Mouse (Mus musculus) megakaryocyte-erythroid progenitor cell, adult 5-6 weeks (primary cell): Measurements from ENCODE around the gene Oprd1. TPM values are rescaled to one million over a fixed set of nuclear protein-coding genes. Genes with fewer than 3 reads are reported as not detected.

Experiments used
- ATAC-seq: replicated peaks from 2 replicates; pipeline ENCODE4 v1.8.0; 2016; ENCODE audit warnings: mild to moderate bottlenecking, inconsistent platforms; ENCODE audit not compliant: severe bottlenecking, poor library complexity, low FRiP score, low TSS enrichment
- total RNA-seq, 2 experiments: library from RNA; stranded (forward) in 1 of 2; stranded (reverse) in 1 of 2; fragments of 200-1000, 215-1000 nt in 1 of 2; fragments of >200 nt in 1 of 2; fragmentation: Nextera tagmentation in 1 of 2; gene quantifications; 2 replicates each; pipeline ENCODE4 v1.2.3; 2014 to 2017

Gene Oprd1
- total RNA-seq, 2 experiments from 2014 or later = not detected

DNA sequence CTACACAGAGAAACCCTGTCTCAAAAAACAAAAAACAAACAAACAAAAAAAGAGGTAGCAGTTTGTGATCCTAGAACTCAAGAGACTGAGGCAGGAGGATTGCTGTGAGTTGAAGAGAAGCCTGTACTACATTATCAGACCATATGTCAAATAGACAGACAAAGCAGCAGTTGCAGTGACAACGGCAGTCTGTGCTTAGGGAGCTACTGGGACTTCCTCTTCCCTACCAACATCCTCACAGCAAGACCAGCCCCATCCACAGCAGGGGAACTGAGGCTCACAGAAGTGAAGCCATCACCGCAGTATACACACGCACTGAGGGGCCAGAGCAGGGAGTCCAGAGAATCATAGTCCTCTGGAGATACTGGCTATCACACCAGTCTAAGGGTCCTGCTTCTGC lies 78.7 kb downstream of the Oprd1 start:
- no peak for ATAC-seq

DNA sequence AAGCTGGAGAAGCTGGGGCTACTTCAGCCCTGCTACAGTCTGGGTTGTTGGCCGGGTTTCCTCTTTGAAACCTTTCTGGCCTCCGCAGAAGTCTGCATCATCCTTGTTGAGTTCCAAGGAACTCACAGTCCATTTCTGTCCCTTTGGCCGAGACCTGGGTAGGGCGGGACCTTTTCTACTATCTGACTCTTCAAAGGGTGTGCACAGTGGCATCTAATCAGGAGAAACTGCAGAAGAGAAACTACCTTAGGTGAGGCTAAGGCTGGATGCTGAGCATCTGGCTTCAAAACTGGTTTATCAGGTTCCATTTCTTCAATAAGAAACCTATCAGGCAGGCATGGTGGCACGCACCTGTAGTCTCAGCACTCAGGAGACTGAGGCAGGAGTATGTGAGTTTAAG lies 79.7 kb downstream of the Oprd1 start:
- ATAC-seq = no peak

DNA sequence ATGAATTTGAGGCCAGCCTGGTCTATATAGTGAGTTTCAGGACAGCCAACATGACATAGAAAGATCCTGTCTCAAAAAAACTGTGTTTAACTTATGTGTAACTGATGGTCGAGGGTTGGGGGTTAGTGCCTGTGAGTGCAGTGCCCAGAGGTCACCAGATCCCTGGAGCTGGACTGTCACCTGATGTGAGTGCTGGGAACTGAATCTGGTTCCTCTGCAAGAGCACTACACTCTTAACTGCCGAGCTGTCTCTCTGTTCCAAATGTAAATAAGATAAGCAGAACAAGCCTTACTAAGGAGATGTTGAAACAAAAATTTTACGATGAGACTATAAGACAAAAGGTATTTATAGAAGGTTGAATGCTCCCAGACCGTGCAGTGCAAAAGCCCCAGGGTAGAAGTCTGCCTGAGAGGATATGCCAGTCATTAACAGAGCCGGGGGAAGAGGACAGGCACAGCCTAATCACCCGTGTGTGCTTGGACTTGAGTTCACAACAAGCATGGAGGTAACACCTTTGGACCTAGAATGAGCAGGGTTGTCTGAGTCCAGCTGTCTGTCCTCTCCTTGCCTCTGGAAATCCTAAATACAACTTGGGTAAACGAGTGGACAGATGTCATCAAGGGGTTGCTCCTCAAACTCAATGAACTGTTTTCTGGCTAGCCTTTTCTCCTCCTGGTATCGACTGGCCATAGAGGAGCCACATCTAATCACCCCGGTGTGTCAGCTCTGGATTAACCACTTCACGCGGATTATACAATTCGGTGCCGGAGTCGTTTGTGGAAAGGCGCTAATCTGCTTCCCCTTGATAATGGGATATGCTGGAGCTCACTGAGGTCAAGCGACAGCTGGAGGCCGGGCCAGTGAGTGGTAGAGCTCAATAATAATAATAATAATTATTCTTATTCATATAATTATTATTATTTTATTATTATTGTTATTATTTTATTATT lies 81.1 kb downstream of the Oprd1 start:
- no peak for ATAC-seq

DNA sequence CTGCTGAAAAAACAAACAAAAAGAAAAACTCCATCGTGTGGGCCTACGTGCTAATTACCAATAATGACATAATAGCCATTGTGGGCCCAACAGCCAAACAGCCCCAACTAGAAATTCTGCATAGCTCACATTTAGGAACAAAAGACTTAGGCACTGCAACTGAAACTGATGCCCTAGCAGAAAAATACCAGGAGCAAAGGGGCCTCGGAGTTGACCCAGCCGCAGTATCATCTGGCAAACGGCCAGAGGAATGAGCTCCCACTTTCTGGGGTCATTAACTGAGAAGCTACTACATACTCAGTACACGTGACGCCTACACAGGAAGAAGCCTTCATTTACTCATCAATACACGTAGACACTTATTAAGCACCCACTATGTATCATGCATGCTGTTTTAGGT lies 82.0 kb downstream of the Oprd1 start:
- ATAC-seq = no peak

Other genes with a start within 250 kb of the Oprd1 start
- gene Tmem200b, start 222.7 kb downstream of the Oprd1 start, total RNA-seq (2014; fragmentation: Nextera tagmentation) = not detected in 2 replicates
- gene Tmem200b, start 222.7 kb downstream of the Oprd1 start, total RNA-seq (2017) = 0.80 TPM in 1 of 2 replicates, not detected in the other
- 1.8 TPM in 1 of 2 replicates, not detected in the other for gene Gm10300, start 69.8 kb downstream of the Oprd1 start, total RNA-seq (2014; fragmentation: Nextera tagmentation)
- gene Gm10300, start 69.8 kb downstream of the Oprd1 start, total RNA-seq (2017) = 0.99 and 3.7 TPM in 2 replicates
- gene Epb41, start 69.2 kb downstream of the Oprd1 start, total RNA-seq (2014; fragmentation: Nextera tagmentation) = 92.6 and 109 TPM in 2 replicates
- 74.2 and 82.1 TPM in 2 replicates for gene Epb41, start 69.2 kb downstream of the Oprd1 start, total RNA-seq (2017)
- 54.6 and 67.9 TPM in 2 replicates for gene Ythdf2, start 67.8 kb upstream of the Oprd1 start, total RNA-seq (2014; fragmentation: Nextera tagmentation)
- gene Ythdf2, start 67.8 kb upstream of the Oprd1 start, total RNA-seq (2017) = 61.7 and 65.6 TPM in 2 replicates
- gene Gmeb1, start 117.1 kb upstream of the Oprd1 start, total RNA-seq (2014; fragmentation: Nextera tagmentation) = 24.1 and 37.8 TPM in 2 replicates
- gene Gmeb1, start 117.1 kb upstream of the Oprd1 start, total RNA-seq (2017) = 22.0 and 25.1 TPM in 2 replicates
- 46.1 and 55.7 TPM in 2 replicates for gene Taf12, start 129.9 kb upstream of the Oprd1 start, total RNA-seq (2014; fragmentation: Nextera tagmentation)
- gene Taf12, start 129.9 kb upstream of the Oprd1 start, total RNA-seq (2017) = 71.5 and 106 TPM in 2 replicates
- gene Rab42, start 158.9 kb upstream of the Oprd1 start, total RNA-seq (2014; fragmentation: Nextera tagmentation) = not detected in 2 replicates
- gene Rab42, start 158.9 kb upstream of the Oprd1 start, total RNA-seq (2017) = not detected in 2 replicates
- 42.1 and 56.8 TPM in 2 replicates for gene Trnau1ap, start 185.1 kb upstream of the Oprd1 start, total RNA-seq (2014; fragmentation: Nextera tagmentation)
- gene Trnau1ap, start 185.1 kb upstream of the Oprd1 start, total RNA-seq (2017) = 52.0 and 57.9 TPM in 2 replicates
- gene Rcc1, start 209.1 kb upstream of the Oprd1 start, total RNA-seq (2014; fragmentation: Nextera tagmentation) = 70.1 and 82.4 TPM in 2 replicates
- gene Rcc1, start 209.1 kb upstream of the Oprd1 start, total RNA-seq (2017) = 40.0 and 64.8 TPM in 2 replicates